Mouse (Mus musculus) lung, embryonic 15.5 days (tissue): ENCODE measurements at regions not wholly inside any gene's neighbourhood (a gene's known extent, or its start where the extent isn't known, plus 50 kb on each side); places are given as distances from the start of the nearest gene placed in this dataset.

Experiments
- ATAC-seq: fragments of 200-750 bp; cut with Nextera tagmentation; 2 replicates; pipeline ENCODE4 v1.8.0; 2017; ENCODE audit warnings: moderate number of reproducible peaks, borderline replicate concordance; ENCODE audit not compliant: low FRiP score, low TSS enrichment; ENCODE audit errors: extremely low read depth
- H3K27ac ChIP-seq: fragments of 300-500 bp; sonication (generic); 2 replicates; pipeline ENCODE4 v1.5.1; 2015; ENCODE audit warnings: moderate library complexity, mild to moderate bottlenecking, inconsistent platforms
- H3K27me3 ChIP-seq: fragments of 300-500 bp; sonication (generic); 2 replicates; pipeline ENCODE4 v1.6.1; 2015; ENCODE audit warnings: inconsistent platforms
- H3K36me3 ChIP-seq: fragments of 300-500 bp; sonication (generic); 2 replicates; pipeline ENCODE4 v1.6.1; 2015; ENCODE audit warnings: inconsistent platforms
- H3K4me1 ChIP-seq: fragments of 300-500 bp; sonication (generic); 2 replicates; pipeline ENCODE4 v1.6.1; 2015; ENCODE audit warnings: inconsistent platforms
- H3K4me2 ChIP-seq: fragments of 300-500 bp; sonication (generic); 2 replicates; pipeline ENCODE4 v1.6.1; 2015; ENCODE audit warnings: inconsistent platforms, mild to moderate bottlenecking, moderate library complexity
- H3K4me3 ChIP-seq: fragments of 300-500 bp; sonication (generic); 2 replicates; pipeline ENCODE4 v1.5.1; 2015; ENCODE audit warnings: mild to moderate bottlenecking, inconsistent platforms
- H3K9ac ChIP-seq: fragments of 300-500 bp; sonication (generic); 2 replicates; pipeline ENCODE4 v1.6.1; 2015; ENCODE audit warnings: inconsistent platforms
- H3K9me3 ChIP-seq: fragments of 300-500 bp; sonication (generic); 2 replicates; pipeline ENCODE4 v1.6.1; 2016; ENCODE audit warnings: inconsistent platforms
- WGBS: fragments of 180-500 bp; shearing (Covaris S2); methylation state at CpG from one replicate; pipeline ENCODE4 v1.1.7; 2015; 5-methylcytosine and 5-hydroxymethylcytosine counted together

DNA sequence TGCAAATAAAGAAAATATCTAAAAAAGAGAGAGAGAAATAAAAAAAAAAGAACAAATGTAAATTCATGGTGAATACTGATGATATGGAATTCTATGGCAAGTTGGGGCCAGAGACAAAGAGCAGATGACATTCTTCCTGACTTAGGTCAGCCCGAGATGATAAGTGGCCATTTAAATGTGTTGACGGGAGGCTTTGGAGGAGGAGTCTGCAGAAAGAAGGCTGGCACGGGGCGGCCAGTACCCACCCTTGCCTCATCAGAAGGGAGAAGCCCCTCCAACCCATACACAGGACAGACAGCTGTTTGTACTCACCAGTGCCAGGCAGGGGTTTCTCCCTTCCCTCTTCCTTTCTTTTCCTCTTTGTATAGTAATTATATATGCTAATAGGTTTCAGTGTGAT, 108.0 kb upstream of the Rcn1 start:
- ATAC-seq: no peak
- H3K4me2 ChIP-seq: no peak overlapping the region

DNA sequence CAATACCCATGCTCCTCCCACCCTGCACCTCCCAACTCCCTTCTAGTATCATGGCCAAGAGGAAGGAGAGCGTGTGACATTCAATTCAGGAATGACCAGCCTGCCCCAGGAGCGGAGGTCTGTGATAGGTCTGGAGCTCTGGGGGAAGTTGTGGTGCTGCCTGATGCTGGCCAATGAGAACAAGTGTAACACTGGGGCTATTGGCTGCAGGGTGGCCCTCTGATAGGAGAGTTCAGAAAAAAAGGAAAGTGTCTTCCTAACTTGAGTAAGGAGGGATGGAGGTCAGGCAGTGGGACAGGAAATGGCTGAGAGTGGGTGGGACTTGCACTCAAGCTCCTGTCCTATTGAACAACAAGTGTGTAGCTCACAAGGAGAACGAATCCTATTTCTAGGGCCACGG, 111.7 kb upstream of the Rcn1 start:
- Histone ChIP-seq H3K9ac (no peak overlapping the region), H3K9me3 (no peaks in the 10 kb centered on the region), H3K27me3 (no peaks in the 10 kb centered on the region), H3K27ac (no peak overlapping the region), H3K4me2 (no peak overlapping the region), H3K4me3 (no peak overlapping the region), H3K4me1 (no peaks in the 10 kb centered on the region), H3K36me3 (no peaks in the 10 kb centered on the region)
- WGBS: 78% methylated on average over 4 of the region's 4 CpGs
- no peak for ATAC-seq

More for the DNA sequence above, 108.0 kb upstream of the Rcn1 start:
- H3K27ac ChIP-seq: no peak overlapping the region
- no peaks in the 10 kb centered on the region for H3K9me3 ChIP-seq
- no peak overlapping the region for H3K9ac ChIP-seq
- H3K27me3 ChIP-seq: no peaks in the 10 kb centered on the region
- no peaks in the 10 kb centered on the region for H3K4me1 ChIP-seq
- H3K36me3 ChIP-seq: no peaks in the 10 kb centered on the region
- 28% methylated on average over 4 of the region's 4 CpGs for WGBS
- no peak overlapping the region for H3K4me3 ChIP-seq

DNA sequence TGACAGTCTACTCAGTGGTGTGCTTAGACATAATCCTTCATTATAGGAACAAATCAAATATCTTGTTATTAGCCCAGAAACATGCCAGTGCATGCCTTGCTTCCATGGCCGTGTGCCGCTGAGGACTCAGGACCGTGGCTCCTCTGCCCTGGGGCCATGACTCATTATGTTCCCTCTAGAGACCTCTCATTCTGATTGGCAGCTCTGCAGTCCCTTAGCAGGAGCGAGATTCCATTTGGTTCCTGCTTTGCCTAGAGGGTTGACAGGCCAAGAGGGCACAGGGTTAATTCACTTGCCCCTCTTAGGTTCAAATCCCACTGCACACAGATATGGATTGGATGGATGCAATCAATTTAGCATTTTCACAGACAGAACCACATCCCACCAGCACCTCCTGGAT, 112.6 kb upstream of the Rcn1 start:
- Histone ChIP-seq H3K36me3 (no peaks in the 10 kb centered on the region), H3K9me3 (no peaks in the 10 kb centered on the region), H3K4me2 (no peak overlapping the region), H3K9ac (no peak overlapping the region), H3K4me1 (no peaks in the 10 kb centered on the region), H3K4me3 (no peak overlapping the region), H3K27ac (no peak overlapping the region), H3K27me3 (no peaks in the 10 kb centered on the region)
- WGBS: 68% methylated on average over 4 of the region's 4 CpGs
- no peak for ATAC-seq

DNA sequence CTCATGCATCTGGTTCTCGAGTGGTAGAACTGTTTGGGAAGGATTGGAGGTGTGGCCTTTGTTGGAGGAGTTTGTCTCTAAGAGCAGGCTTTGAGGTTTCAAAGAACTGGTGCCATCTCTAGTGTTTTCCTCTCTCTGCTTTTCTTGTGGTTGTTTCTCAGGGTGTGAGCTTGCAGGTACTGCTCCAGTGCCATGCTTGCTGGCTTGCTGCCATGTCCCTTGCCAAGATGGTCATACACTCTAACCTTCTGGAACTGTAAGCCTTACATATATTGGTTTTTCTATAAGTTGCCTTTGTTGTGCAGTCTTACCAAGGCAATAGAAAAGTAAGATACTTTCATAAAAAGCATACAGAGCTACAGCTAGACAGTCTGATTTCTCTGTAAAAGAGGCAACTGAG, 115.1 kb upstream of the Rcn1 start:
- Histone ChIP-seq H3K27me3 (no peaks in the 10 kb centered on the region), H3K27ac (no peak overlapping the region), H3K9ac (no peak overlapping the region), H3K4me2 (no peak overlapping the region), H3K4me1 (no peaks in the 10 kb centered on the region), H3K4me3 (no peak overlapping the region), H3K9me3 (no peaks in the 10 kb centered on the region), H3K36me3 (no peaks in the 10 kb centered on the region)
- WGBS: 58% methylated on average over 1 of the region's 1 CpGs
- no peak for ATAC-seq

DNA sequence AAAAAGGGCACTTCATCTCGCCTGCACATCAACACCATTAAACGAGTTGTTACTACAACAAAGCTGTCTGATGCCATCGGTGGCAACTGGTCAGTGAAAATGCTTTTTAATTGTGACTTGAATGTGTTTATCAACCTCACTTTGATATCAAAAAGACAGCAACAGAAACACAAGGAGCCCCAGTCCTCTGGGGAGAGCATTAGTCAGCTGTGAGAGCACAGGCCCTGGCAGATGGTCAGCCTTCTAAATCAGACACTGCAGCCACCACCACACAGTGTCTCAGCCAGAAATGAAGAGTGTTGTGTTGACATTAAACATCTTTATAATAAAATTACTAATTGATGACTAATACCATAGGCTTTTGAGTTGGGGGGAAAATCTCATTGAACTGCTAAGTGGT, 115.8 kb upstream of the Rcn1 start:
- no peak overlapping the region for H3K27ac ChIP-seq
- 66% methylated on average over 3 of the region's 3 CpGs for WGBS
- H3K4me1 ChIP-seq: no peaks in the 10 kb centered on the region
- H3K27me3 ChIP-seq: no peaks in the 10 kb centered on the region
- H3K9me3 ChIP-seq: no peaks in the 10 kb centered on the region
- no peak for ATAC-seq
- no peak overlapping the region for H3K9ac ChIP-seq
- no peak overlapping the region for H3K4me3 ChIP-seq
- H3K36me3 ChIP-seq: no peaks in the 10 kb centered on the region
- no peak overlapping the region for H3K4me2 ChIP-seq

DNA sequence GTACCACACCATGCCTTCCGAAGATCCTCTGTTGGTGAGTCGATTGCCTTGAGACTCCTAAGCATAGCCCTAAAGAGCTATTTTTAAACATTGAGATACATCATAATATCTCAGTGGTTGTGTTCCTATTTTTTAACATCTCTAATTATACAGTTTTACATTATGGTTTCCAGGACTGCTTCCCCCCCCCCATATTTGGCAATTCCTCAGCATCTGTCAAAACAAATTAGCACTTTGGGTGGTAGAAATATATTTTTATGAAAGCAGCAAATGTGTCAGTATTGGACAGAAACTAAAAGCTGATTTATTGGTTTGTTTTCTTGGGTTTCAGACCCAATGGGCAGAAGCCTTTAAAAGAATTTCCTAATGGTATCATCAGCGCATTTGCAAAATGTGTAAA, 116.2 kb upstream of the Rcn1 start:
- no peak overlapping the region for H3K4me2 ChIP-seq
- no peak overlapping the region for H3K4me3 ChIP-seq
- WGBS: 88% methylated on average over 3 of the region's 3 CpGs
- ATAC-seq: no peak
- no peak overlapping the region for H3K27ac ChIP-seq
- H3K27me3 ChIP-seq: no peaks in the 10 kb centered on the region
- H3K4me1 ChIP-seq: no peaks in the 10 kb centered on the region
- no peaks in the 10 kb centered on the region for H3K36me3 ChIP-seq
- H3K9ac ChIP-seq: no peak overlapping the region
- H3K9me3 ChIP-seq: no peaks in the 10 kb centered on the region

DNA sequence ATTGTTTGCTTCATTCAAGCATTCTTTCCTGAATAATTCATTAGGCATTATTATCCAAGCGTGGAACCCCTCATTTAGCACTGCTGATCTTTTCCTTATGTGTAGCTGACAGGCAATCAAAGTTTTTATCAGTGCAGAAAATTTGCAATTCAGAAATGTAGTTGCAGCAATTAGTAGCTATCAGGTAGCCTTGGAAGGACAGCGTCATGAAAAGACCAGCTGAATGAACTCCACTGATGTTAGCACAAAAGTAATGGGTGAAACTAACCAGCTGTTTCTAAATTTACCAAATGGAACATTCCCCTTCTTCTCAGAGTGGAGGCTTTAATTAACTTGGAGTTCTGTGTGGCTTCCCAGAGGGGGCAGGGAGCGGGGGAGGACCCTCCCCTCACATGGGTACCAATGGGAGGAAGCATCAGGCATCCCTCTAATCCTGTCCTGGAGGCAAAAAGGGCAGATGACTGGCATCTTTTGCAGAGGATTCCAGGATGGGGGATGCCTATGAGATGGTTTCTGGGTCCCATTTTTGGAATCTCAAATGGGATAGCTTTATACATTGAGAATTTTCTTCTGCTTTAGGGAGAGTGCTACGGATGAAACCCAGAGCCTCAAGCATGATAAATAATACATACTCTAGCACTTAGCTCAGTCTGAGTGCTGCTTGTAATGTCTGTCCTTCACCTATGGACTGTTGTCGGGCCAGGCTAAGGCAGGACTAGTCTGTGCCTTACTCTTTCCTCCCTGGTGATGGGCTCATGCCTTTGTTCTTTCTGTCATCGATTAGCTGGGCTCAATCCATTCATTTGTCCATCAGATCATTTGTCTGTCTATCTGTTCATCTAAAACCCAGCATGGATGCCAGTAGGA, 117.4 kb upstream of the Rcn1 start:
- 58% methylated on average over 6 of the region's 6 CpGs for WGBS
- Histone ChIP-seq H3K27ac (no peak overlapping the region), H3K4me1 (no peaks in the 10 kb centered on the region), H3K4me2 (no peak overlapping the region), H3K27me3 (no peaks in the 10 kb centered on the region), H3K4me3 (no peak overlapping the region), H3K9ac (no peak overlapping the region), H3K9me3 (no peaks in the 10 kb centered on the region), H3K36me3 (no peaks in the 10 kb centered on the region)
- ATAC-seq: no peak

DNA sequence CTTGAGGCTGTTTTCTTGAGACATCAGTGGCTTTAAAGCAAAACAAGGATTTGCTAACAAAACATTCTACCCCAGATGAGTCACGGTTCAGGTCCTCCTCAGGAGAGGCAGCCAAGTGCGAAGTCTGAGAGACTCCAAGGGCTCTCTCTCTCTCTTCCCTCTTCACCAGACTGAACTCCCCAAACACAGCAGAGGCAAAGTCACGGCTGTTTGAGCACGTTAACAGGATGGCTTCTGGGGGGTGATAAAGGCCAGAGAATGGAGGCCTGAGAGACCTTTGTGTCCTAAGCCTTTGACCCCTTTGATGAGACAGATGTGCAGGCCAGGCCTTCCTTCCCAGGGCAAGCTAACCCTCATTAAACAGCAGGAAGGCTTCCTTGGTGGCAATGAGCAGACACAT, 122.7 kb upstream of the Rcn1 start:
- Histone ChIP-seq H3K27me3 (no peaks in the 10 kb centered on the region), H3K27ac (no peak overlapping the region), H3K4me3 (no peak overlapping the region), H3K9ac (no peak overlapping the region), H3K36me3 (no peaks in the 10 kb centered on the region), H3K4me1 (no peaks in the 10 kb centered on the region), H3K9me3 (no peaks in the 10 kb centered on the region), H3K4me2 (no peak overlapping the region)
- WGBS: 19% methylated on average over 4 of the region's 4 CpGs
- ATAC-seq: no peak

DNA sequence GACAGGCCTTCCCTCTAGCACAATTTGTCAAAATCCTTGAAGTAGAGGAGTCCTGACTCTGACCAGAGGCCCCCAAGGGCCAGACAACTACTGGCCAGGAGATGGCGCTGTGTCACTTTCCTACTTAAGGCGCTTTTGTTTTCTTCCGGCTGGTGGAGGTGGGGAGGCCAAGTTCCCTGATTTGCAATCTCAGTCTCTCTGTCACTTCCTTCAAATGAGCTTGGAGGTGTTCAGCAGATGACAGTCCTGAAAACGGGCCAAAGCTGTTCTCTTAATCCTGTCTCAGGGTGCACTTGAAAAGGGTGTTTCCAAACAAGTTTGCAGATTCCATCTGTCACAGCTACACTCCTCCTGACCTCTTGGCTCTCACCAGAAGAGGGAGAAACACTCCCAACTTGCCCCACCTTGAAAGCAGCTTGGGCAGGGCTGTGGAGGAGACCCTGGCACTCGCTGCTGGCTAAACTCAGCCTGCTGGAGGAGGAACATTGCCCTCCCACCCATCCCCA, 124.2 kb upstream of the Rcn1 start:
- no peak overlapping the region for H3K27ac ChIP-seq
- 4% methylated on average over 5 of the region's 5 CpGs for WGBS
- H3K36me3 ChIP-seq: no peaks in the 10 kb centered on the region
- H3K4me2 ChIP-seq: no peak overlapping the region
- no peak for ATAC-seq
- no peaks in the 10 kb centered on the region for H3K27me3 ChIP-seq
- no peaks in the 10 kb centered on the region for H3K9me3 ChIP-seq
- H3K4me3 ChIP-seq: no peak overlapping the region
- H3K4me1 ChIP-seq: no peaks in the 10 kb centered on the region
- no peak overlapping the region for H3K9ac ChIP-seq

DNA sequence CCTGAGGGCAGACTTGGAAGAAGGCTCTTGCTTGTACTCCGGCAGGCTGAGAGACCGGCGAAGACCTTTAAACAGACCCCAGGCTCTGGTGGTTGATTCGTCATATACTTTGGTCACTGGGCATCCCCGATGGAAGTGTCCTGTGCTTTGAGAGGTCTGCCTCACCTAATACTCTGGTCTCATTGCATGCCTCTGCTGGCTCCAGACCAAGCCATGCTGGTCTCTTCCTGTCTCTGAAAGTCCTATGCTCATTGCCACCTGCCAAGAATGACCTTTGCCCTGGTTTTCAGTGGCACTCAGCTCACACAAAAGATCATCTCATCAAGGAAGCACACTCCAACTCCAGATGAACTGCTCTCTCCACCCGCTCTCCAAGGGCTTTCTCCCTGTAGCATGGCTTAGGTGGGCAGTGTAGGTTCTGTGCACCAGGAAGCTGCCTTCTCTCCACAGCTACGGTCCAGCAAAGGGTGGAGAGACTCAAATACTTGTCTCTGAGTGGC, 126.0 kb upstream of the Rcn1 start:
- H3K9ac ChIP-seq: no peak overlapping the region
- H3K27ac ChIP-seq: no peak overlapping the region
- H3K4me2 ChIP-seq: no peak overlapping the region
- WGBS: 68% methylated on average over 7 of the region's 7 CpGs
- no peaks in the 10 kb centered on the region for H3K9me3 ChIP-seq
- no peak for ATAC-seq
- H3K27me3 ChIP-seq: no peaks in the 10 kb centered on the region
- H3K36me3 ChIP-seq: no peaks in the 10 kb centered on the region
- H3K4me1 ChIP-seq: no peaks in the 10 kb centered on the region
- H3K4me3 ChIP-seq: no peak overlapping the region

DNA sequence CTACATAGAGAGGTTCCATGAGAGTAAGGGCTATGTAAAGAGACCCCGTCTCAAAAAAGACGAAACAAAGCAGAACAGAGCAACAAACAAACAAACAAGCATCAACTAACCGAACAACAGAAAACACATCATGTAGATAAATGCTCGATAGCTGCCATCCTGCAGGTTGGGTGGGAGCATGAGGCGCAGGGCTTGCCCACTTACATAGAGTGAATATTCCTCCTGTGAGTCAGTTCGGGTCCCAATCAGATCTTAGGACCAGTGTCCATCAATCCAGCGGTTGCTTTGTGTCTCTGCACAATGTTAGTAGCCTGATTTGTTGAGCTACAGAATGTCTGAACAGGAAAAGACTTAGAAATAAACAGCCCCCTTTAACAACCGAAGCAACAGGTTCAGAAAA, 129.4 kb upstream of the Rcn1 start:
- Histone ChIP-seq H3K9me3 (no peaks in the 10 kb centered on the region), H3K4me3 (no peak overlapping the region), H3K4me1 (no peaks in the 10 kb centered on the region), H3K27ac (no peak overlapping the region), H3K4me2 (no peak overlapping the region), H3K9ac (no peak overlapping the region), H3K27me3 (no peaks in the 10 kb centered on the region), H3K36me3 (no peaks in the 10 kb centered on the region)
- ATAC-seq: no peak
- WGBS: 83% methylated on average over 8 of the region's 8 CpGs

DNA sequence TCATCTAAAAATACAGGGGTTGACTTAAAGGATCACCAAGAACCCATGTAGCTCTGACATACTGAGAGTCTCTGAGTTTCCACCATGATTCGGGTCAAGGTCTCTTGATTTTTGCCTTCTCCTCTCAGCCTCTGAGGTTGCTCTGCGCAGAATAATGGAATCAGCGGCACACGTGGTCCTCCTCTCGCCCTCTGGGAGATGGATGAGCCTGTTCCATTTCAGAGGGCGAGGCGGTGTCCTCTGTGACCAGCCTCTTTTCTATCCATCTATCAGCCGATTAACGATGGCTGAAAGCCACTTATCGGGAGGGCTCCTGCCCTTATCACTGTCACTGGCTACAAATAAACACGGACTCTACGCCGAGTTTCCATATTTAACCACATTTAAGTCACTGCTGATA, 124.6 kb upstream of the Pax6 start:
- Histone ChIP-seq H3K4me1 (no peaks in the 10 kb centered on the region), H3K9me3 (no peaks in the 10 kb centered on the region), H3K27ac (no peak overlapping the region), H3K4me3 (no peak overlapping the region), H3K36me3 (no peaks in the 10 kb centered on the region), H3K9ac (no peak overlapping the region), H3K4me2 (no peak overlapping the region), H3K27me3 (no peaks in the 10 kb centered on the region)
- WGBS: 37% methylated on average over 13 of the region's 13 CpGs
- no peak for ATAC-seq
